Mouse (Mus musculus) hindbrain, embryonic 14.5 days (tissue): ENCODE data around the gene Fam124a. TPM values are rescaled to one million over a fixed set of nuclear protein-coding genes. Genes with fewer than 3 reads are reported as not detected.
A peak's percentile ranks its signal among the peaks of the same experiment; 100 is the strongest.

ENCODE experiments used
- ATAC-seq: fragments of 200-750 bp; cut with Nextera tagmentation; 2 replicates; pipeline ENCODE4 v1.8.0; 2017; ENCODE audit warnings: moderate number of reproducible peaks, mild to moderate bottlenecking, moderate TSS enrichment, moderate library complexity; ENCODE audit not compliant: low FRiP score
- DNase-seq: peaks from one replicate; pipeline ENCODE4 v3.0.0-alpha.2; 2015; ENCODE audit warnings: low spot score
- H3K27ac ChIP-seq: fragments of 300-500 bp; sonication (generic); 2 replicates; pipeline ENCODE4 v1.5.1; 2014; ENCODE audit warnings: mild to moderate bottlenecking, moderate library complexity
- H3K27me3 ChIP-seq: fragments of 300-500 bp; sonication (generic); 2 replicates; pipeline ENCODE4 v1.6.1; 2014; ENCODE audit warnings: mild to moderate bottlenecking, low read length, mixed read lengths; ENCODE audit not compliant: control insufficient read depth, insufficient read depth
- H3K36me3 ChIP-seq: fragments of 300-500 bp; sonication (generic); replicated peaks from 2 replicates; pipeline ENCODE4 v1.6.1; 2014; ENCODE audit not compliant: control insufficient read depth, insufficient read depth
- H3K4me1 ChIP-seq: fragments of 300-500 bp; sonication (generic); replicated peaks from 2 replicates; pipeline ENCODE4 v1.6.1; 2014; ENCODE audit warnings: antibody characterized with exemption, low read length, mixed read lengths; ENCODE audit not compliant: control insufficient read depth, insufficient read depth
- H3K4me2 ChIP-seq: fragments of 300-500 bp; sonication (generic); replicated peaks from 2 replicates; pipeline ENCODE4 v1.6.1; 2014; ENCODE audit warnings: mild to moderate bottlenecking, moderate library complexity
- H3K4me3 ChIP-seq: fragments of 300-500 bp; sonication (generic); replicated peaks from 2 replicates; pipeline ENCODE4 v1.5.1; 2014; ENCODE audit warnings: mild to moderate bottlenecking, low read length
- H3K9ac ChIP-seq: fragments of 300-500 bp; sonication (generic); 2 replicates; pipeline ENCODE4 v1.6.1; 2014
- H3K9me3 ChIP-seq: fragments of 300-500 bp; sonication (generic); 2 replicates; pipeline ENCODE4 v1.6.1; 2016; ENCODE audit warnings: low read length; ENCODE audit not compliant: control insufficient read depth
- WGBS: fragments of 180-500 bp; shearing (Covaris S2); extraction: QIAGEN DNeasy Blood & Tissue Kit; methylation state at CpG from one replicate; pipeline ENCODE4 v1.1.7; 2014; 5-methylcytosine and 5-hydroxymethylcytosine counted together
- polyA plus RNA-seq: library from polyadenylated mRNA; unstranded; fragments of >200 nt; fragmentation: Nextera tagmentation; extraction: Ambion mirVana; gene quantifications from 2 replicates; pipeline ENCODE4 v1.2.1, GENCODE M21; 2014

Fam124a gene
- polyA plus RNA-seq, 1 experiment from 2014 or later, result 32.7 TPM

- H3K27me3 ChIP-seq, result no peaks in the 10 kb centered on the region
- ATAC-seq (no peak), DNase-seq (no peak)
- H3K36me3 ChIP-seq, result no peaks in the 10 kb centered on the region
- H3K4me1 ChIP-seq, result no peaks in the 10 kb centered on the region; the same call in 1 of the 2 replicates
- peaks cover 5% of the 10 kb centered on the region; the same call in 1 of the 2 replicates for H3K9me3 ChIP-seq
- H3K27ac ChIP-seq, result no peak overlapping the region
- H3K4me3 ChIP-seq, result no peak overlapping the region
- no peak overlapping the region for H3K9ac ChIP-seq
- 87% methylated on average over 5 of the region's 5 CpGs for WGBS
- H3K4me2 ChIP-seq, result no peak overlapping the region
Measured at GRCm38 (mm10) chr14:62569463-62569862, 13.9 kb downstream of the Fam124a start.

- Histone ChIP-seq H3K4me3 (no peak overlapping the region), H3K9ac (no peak overlapping the region), H3K27ac (no peak overlapping the region), H3K4me2 (no peak overlapping the region), H3K27me3 (no peaks in the 10 kb centered on the region), H3K36me3 (no peaks in the 10 kb centered on the region), H3K9me3 (peaks cover 5% of the 10 kb centered on the region; the same call in 1 of the 2 replicates), H3K4me1 (no peaks in the 10 kb centered on the region; the same call in 1 of the 2 replicates)
- 52% methylated on average over 4 of the region's 4 CpGs for WGBS
- DNase-seq (no peak), ATAC-seq (no peak)
Measured at GRCm38 (mm10) chr14:62570299-62570698, 14.8 kb downstream of the Fam124a start.

- Histone ChIP-seq H3K4me1 (no peaks in the 10 kb centered on the region; the same call in 1 of the 2 replicates), H3K9ac (no peak overlapping the region), H3K36me3 (no peaks in the 10 kb centered on the region), H3K4me2 (no peak overlapping the region), H3K27me3 (no peaks in the 10 kb centered on the region), H3K4me3 (no peak overlapping the region), H3K27ac (no peak overlapping the region), H3K9me3 (no peaks in the 10 kb centered on the region)
- ATAC-seq (no peak), DNase-seq (no peak)
- 8% methylated on average over 2 of the region's 3 CpGs for WGBS
Measured at GRCm38 (mm10) chr14:62573454-62573853, 17.9 kb downstream of the Fam124a start.

GRCm38 (mm10) chr14:62574906-62575305 is 19.4 kb downstream of the Fam124a start:
- DNase-seq (no peak), ATAC-seq (no peak)
- no peak overlapping the region for H3K4me2 ChIP-seq
- no peaks in the 10 kb centered on the region; the same call in 1 of the 2 replicates for H3K4me1 ChIP-seq
- H3K27ac ChIP-seq, result no peak overlapping the region
- no peak overlapping the region for H3K9ac ChIP-seq
- H3K36me3 ChIP-seq, result no peaks in the 10 kb centered on the region
- H3K9me3 ChIP-seq, result no peaks in the 10 kb centered on the region
- no peak overlapping the region for H3K4me3 ChIP-seq
- 59% methylated on average over 6 of the region's 6 CpGs for WGBS
- no peaks in the 10 kb centered on the region for H3K27me3 ChIP-seq

- ATAC-seq, result no peak
- H3K9me3 ChIP-seq, result no peaks in the 10 kb centered on the region
- no peaks in the 10 kb centered on the region for H3K36me3 ChIP-seq
- no peak overlapping the region for H3K27ac ChIP-seq
- no peak for DNase-seq
- no peak overlapping the region for H3K9ac ChIP-seq
- no peaks in the 10 kb centered on the region for H3K27me3 ChIP-seq
- H3K4me1 ChIP-seq, result no peaks in the 10 kb centered on the region; the same call in 1 of the 2 replicates
- 69% methylated on average over 8 of the region's 8 CpGs for WGBS
- H3K4me2 ChIP-seq, result no peak overlapping the region
- H3K4me3 ChIP-seq, result no peak overlapping the region
Measured at GRCm38 (mm10) chr14:62575862-62576261, 20.3 kb downstream of the Fam124a start.

- H3K4me2 ChIP-seq, result no peak overlapping the region
- no peak overlapping the region for H3K4me3 ChIP-seq
- 86% methylated on average over 3 of the region's 3 CpGs for WGBS
- H3K4me1 ChIP-seq, result peaks cover 12% of the 10 kb centered on the region
- H3K27me3 ChIP-seq, result no peaks in the 10 kb centered on the region
- ATAC-seq, result no peak
- H3K36me3 ChIP-seq, result no peaks in the 10 kb centered on the region
- H3K9me3 ChIP-seq, result no peaks in the 10 kb centered on the region
- H3K27ac ChIP-seq, result no peak overlapping the region; the same call in 1 of the 2 replicates
- no peak for DNase-seq
- H3K9ac ChIP-seq, result no peak overlapping the region
Measured at GRCm38 (mm10) chr14:62580945-62581344, 25.4 kb downstream of the Fam124a start.

GRCm38 (mm10) chr14:62581768-62582167 is 26.2 kb downstream of the Fam124a start:
- Histone ChIP-seq H3K4me3 (no peak overlapping the region), H3K36me3 (no peaks in the 10 kb centered on the region), H3K4me2 (no peak overlapping the region), H3K27ac (peak overlapping the region; percentile 40; the same call in 1 of the 2 replicates), H3K9ac (no peak overlapping the region), H3K4me1 (peaks cover 13% of the 10 kb centered on the region), H3K27me3 (no peaks in the 10 kb centered on the region), H3K9me3 (no peaks in the 10 kb centered on the region)
- 28% methylated on average over 9 of the region's 9 CpGs for WGBS
- DNase-seq, result no peak
- ATAC-seq, result no peak

GRCm38 (mm10) chr14:62584637-62585036 is 29.1 kb downstream of the Fam124a start:
- DNase-seq (no peak), ATAC-seq (no peak)
- Histone ChIP-seq H3K27ac (peak overlapping the region; percentile 49), H3K27me3 (no peaks in the 10 kb centered on the region), H3K9ac (peak overlapping the region; percentile 7; the same call in 1 of the 2 replicates), H3K4me1 (peaks cover 13% of the 10 kb centered on the region), H3K4me3 (no peak overlapping the region), H3K36me3 (no peaks in the 10 kb centered on the region; the same call in 1 of the 2 replicates), H3K9me3 (no peaks in the 10 kb centered on the region), H3K4me2 (no peak overlapping the region)

- no peaks in the 10 kb centered on the region for H3K9me3 ChIP-seq
- no peak overlapping the region for H3K4me2 ChIP-seq
- peaks cover 13% of the 10 kb centered on the region for H3K4me1 ChIP-seq
- DNase-seq, result peak; percentile 70
- no peak overlapping the region for H3K9ac ChIP-seq
- H3K27me3 ChIP-seq, result no peaks in the 10 kb centered on the region
- WGBS, result 7% methylated on average over 3 of the region's 3 CpGs
- peak; percentile 79; the same call in 1 of the 2 replicates for ATAC-seq
- no peaks in the 10 kb centered on the region; the same call in 1 of the 2 replicates for H3K36me3 ChIP-seq
- H3K27ac ChIP-seq, result peak overlapping the region; percentile 66
- no peak overlapping the region for H3K4me3 ChIP-seq
Measured at GRCm38 (mm10) chr14:62585338-62585737, 29.8 kb downstream of the Fam124a start.

- Histone ChIP-seq H3K9me3 (no peaks in the 10 kb centered on the region), H3K36me3 (peaks cover 6% of the 10 kb centered on the region), H3K9ac (no peak overlapping the region), H3K4me1 (peaks cover 4% of the 10 kb centered on the region; the same call in 1 of the 2 replicates), H3K4me3 (no peak overlapping the region), H3K4me2 (no peak overlapping the region), H3K27ac (no peak overlapping the region), H3K27me3 (no peaks in the 10 kb centered on the region)
- ATAC-seq (peak; percentile 60; the same call in 1 of the 2 replicates), DNase-seq (no peak)
- 24% methylated on average over 6 of the region's 6 CpGs for WGBS
Measured at GRCm38 (mm10) chr14:62600109-62600522, 44.6 kb downstream of the Fam124a start.
